In genomic region chr2:138232247-138232646, GRCm38 (mm10) we compare ENCODE assay signal across 12 mouse cellular contexts.
"Had no signal": no experiment of that assay in that cellular context is flagged by ENCODE, and none has a peak within 500 bp of the region (broad histone marks: within the 10 kb centered on the region; RNA-seq: fewer than 3 reads in every experiment).

No protein-coding gene starts in this region.

- H3K4me1 ChIP-seq: limb, embryonic 10.5 days; liver, embryonic 15.5 days; midbrain, embryonic 13.5 days; stomach, embryonic 15.5 days had no signal

- H3K9ac ChIP-seq: liver, embryonic 15.5 days; midbrain, embryonic 13.5 days; stomach, embryonic 15.5 days had no signal

- H3K36me3 ChIP-seq: limb, embryonic 10.5 days; liver, embryonic 15.5 days; midbrain, embryonic 13.5 days; stomach, embryonic 15.5 days had no signal

- H3K27me3 ChIP-seq: liver, embryonic 15.5 days; midbrain, embryonic 13.5 days; stomach, embryonic 15.5 days had no signal

- DNase-seq: kidney, postnatal 25 days; lung, adult 2 months; lung, postnatal 36 days; right cerebral cortex, postnatal 14 days; thymus, postnatal 36 days had no signal

- H3K9me3 ChIP-seq: limb, embryonic 10.5 days; liver, embryonic 15.5 days; midbrain, embryonic 13.5 days; stomach, embryonic 15.5 days had no signal

- H3K27ac ChIP-seq: left cerebral cortex, adult 2 months; limb, embryonic 10.5 days; liver, embryonic 15.5 days; midbrain, embryonic 13.5 days; stomach, embryonic 15.5 days had no signal

- H3K4me2 ChIP-seq: liver, embryonic 11.5 days; liver, embryonic 15.5 days; midbrain, embryonic 13.5 days; stomach, embryonic 15.5 days had no signal

- ATAC-seq: lung, postnatal 0 days; midbrain, embryonic 13.5 days had no signal

- H3K4me3 ChIP-seq: left cerebral cortex, adult 2 months; limb, embryonic 10.5 days; liver, embryonic 15.5 days; midbrain, embryonic 13.5 days; stomach, embryonic 15.5 days had no signal
